Mouse (Mus musculus) MEL (cell line): Measurements from ENCODE around the gene Crip2. TPM values are rescaled to one million over a fixed set of nuclear protein-coding genes. Genes with fewer than 3 reads are reported as not detected.

Experiments used
- DNase-seq: peaks from one replicate; pipeline ENCODE4 v3.0.0; 2011; ENCODE audit warnings: low read depth, low spot score
- H3K27ac ChIP-seq: 2 replicates; pipeline ENCODE4 v1.5.1; 2012; ENCODE audit warnings: low read depth, mild to moderate bottlenecking, control low read depth, low read length, moderate library complexity; ENCODE audit not compliant: control insufficient read depth
- H3K27me3 ChIP-seq, 2 experiments: fragments of 150-350 bp in 1 of 2; sonication (generic) in 1 of 2; 2 replicates each; pipeline ENCODE4 v1.6.1; 2012; ENCODE audit warnings: low read length in 2 of 2, mild to moderate bottlenecking in 2 of 2, improper control_type of control experiment in 1 of 2, moderate library complexity in 1 of 2; ENCODE audit not compliant: insufficient read depth in 2 of 2, control insufficient read depth in 1 of 2
- H3K36me3 ChIP-seq, 2 experiments: 2 replicates each; pipeline ENCODE4 v1.6.1; 2012 to 2014; ENCODE audit warnings: low read length in 2 of 2, improper control_type of control experiment in 1 of 2, inconsistent platforms in 1 of 2, mild to moderate bottlenecking in 1 of 2; ENCODE audit not compliant: insufficient read depth in 2 of 2, control insufficient read depth in 1 of 2
- H3K4me1 ChIP-seq, 2 experiments: fragments of 150-350 bp in 1 of 2; sonication (generic) in 1 of 2; 2 replicates each; pipeline ENCODE4 v1.6.1; 2012; ENCODE audit warnings: low read length in 2 of 2, improper control_type of control experiment in 1 of 2, mild to moderate bottlenecking in 1 of 2; ENCODE audit not compliant: insufficient read depth in 2 of 2, control insufficient read depth in 1 of 2
- H3K4me3 ChIP-seq, 2 experiments: fragments of 150-350 bp in 1 of 2; sonication (generic) in 1 of 2; 2 replicates each; pipeline ENCODE4 v1.5.1; 2012; ENCODE audit warnings: low read depth in 2 of 2, low read length in 2 of 2, mild to moderate bottlenecking in 2 of 2, moderate library complexity in 2 of 2, control low read depth in 1 of 2, improper control_type of control experiment in 1 of 2; ENCODE audit not compliant: control insufficient read depth in 1 of 2, insufficient read depth in 1 of 2
- H3K79me2 ChIP-seq: 2 replicates; pipeline ENCODE4 v1.6.1; 2012; ENCODE audit warnings: mild to moderate bottlenecking, low read length, moderate library complexity; ENCODE audit not compliant: control insufficient read depth, poor library complexity, insufficient read depth
- H3K9ac ChIP-seq: 2 replicates; pipeline ENCODE4 v1.6.1; 2012; ENCODE audit warnings: low read depth, mild to moderate bottlenecking, control low read depth, low read length, moderate library complexity; ENCODE audit not compliant: control insufficient read depth, poor library complexity, severe bottlenecking
- H3K9me3 ChIP-seq: fragments of 150-350 bp; sonication (generic); replicated peaks from 2 replicates; pipeline ENCODE4 v1.6.1; 2012; ENCODE audit warnings: mild to moderate bottlenecking, low read length, improper control_type of control experiment, moderate library complexity; ENCODE audit not compliant: insufficient read depth
- CTCF ChIP-seq, 3 experiments: IDR thresholded peaks in 2 of 3; conservative IDR thresholded peaks in 1 of 3; 2 replicates each; pipeline ENCODE4 v1.5.1; 2011 to 2012; ENCODE audit warnings: low read length in 3 of 3, low read depth in 2 of 3, mild to moderate bottlenecking in 2 of 3, improper control_type of control experiment in 1 of 3, inconsistent platforms in 1 of 3, mixed read lengths in 1 of 3, moderate library complexity in 1 of 3; ENCODE audit not compliant: control insufficient read depth in 1 of 3, insufficient read depth in 1 of 3, poor library complexity in 1 of 3, severe bottlenecking in 1 of 3
- NELFE ChIP-seq: IDR thresholded peaks from 2 replicates; pipeline ENCODE4 v1.6.1; 2011; ENCODE audit warnings: low read depth, low read length, improper control_type of control experiment
- POLR2A ChIP-seq, 2 experiments: IDR thresholded peaks; 2 replicates each; pipeline ENCODE4 v1.6.1; 2011 to 2012; ENCODE audit warnings: low read length in 2 of 2, mild to moderate bottlenecking in 2 of 2, control low read depth in 1 of 2, improper control_type of control experiment in 1 of 2, low read depth in 1 of 2, moderate library complexity in 1 of 2; ENCODE audit not compliant: control insufficient read depth in 1 of 2, insufficient read depth in 1 of 2, poor library complexity in 1 of 2
- RAD21 ChIP-seq: IDR thresholded peaks from 2 replicates; pipeline ENCODE4 v1.6.1; 2011; ENCODE audit warnings: mild to moderate bottlenecking, low read depth, low read length, improper control_type of control experiment
- UBTF ChIP-seq: IDR thresholded peaks from 2 replicates; pipeline ENCODE4 v1.6.1; 2012; ENCODE audit warnings: low read depth, mild to moderate bottlenecking, inconsistent platforms, low read length, improper control_type of control experiment, moderate library complexity, borderline replicate concordance; ENCODE audit not compliant: insufficient read depth
- USF1 ChIP-seq: IDR thresholded peaks from 2 replicates; pipeline ENCODE4 v1.6.1; 2014; ENCODE audit warnings: low read depth, mild to moderate bottlenecking, inconsistent platforms, low read length, improper control_type of control experiment, moderate library complexity
- polyA plus RNA-seq, 2 experiments: library from polyadenylated mRNA; stranded (reverse) in 1 of 2; unstranded in 1 of 2; fragments of >175 nt in 1 of 2; fragments of >200 nt in 1 of 2; gene quantifications; 2 replicates each; pipeline versions ENCODE4 v1.2.1 to v1.2.4; 2012; ENCODE audit warnings: low replicate concordance in 2 of 2, low read depth in 1 of 2; ENCODE audit not compliant: insufficient read length in 2 of 2, insufficient read depth in 1 of 2, missing spikeins in 1 of 2
- total RNA-seq: library from RNA; depleted of rRNA; stranded (reverse); fragments of 300-350 nt; gene quantifications from 2 replicates; pipeline ENCODE4 v1.2.3, GENCODE M21; 2012

Gene Crip2
- total and polyA plus RNA-seq, 3 experiments, result 65.2 to 261 TPM; not detected in 1

DNA sequence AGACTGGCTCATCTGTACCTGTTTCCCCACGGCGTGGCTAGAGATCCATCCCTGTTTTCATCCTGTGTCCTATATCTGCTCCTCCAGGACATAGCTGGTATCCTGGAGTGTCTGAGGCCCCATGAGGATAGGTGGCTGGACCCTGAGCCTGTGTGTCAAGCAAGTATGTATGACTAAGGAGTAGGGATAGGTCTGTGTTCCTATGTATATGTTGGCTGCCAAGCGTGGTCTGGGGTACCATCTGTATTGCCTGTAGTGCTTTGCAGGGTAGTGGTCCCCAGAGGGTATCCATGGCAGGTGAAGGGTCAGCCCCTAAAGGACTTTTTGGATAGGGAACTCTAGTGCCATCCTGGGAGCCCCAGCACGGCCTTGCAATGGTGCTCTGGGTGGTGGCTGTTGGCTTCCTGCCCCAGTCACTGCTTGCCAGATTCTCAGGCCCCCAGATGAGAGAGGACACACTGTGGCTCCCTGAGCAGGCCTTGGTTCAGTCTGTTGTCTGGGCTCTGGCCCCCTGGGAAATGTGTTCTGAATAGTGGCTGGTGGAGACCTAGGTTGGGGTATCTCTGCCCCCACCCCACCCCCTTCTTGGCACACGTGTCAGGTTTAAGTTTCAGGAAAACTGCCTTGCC is 39.5 kb upstream of the Crip2 start:
- H3K9me3 ChIP-seq, result no peaks in the 10 kb centered on the region
- peaks cover 75% of the 10 kb centered on the region for H3K79me2 ChIP-seq
- no peak overlapping the region for H3K9ac ChIP-seq
- H3K27ac ChIP-seq, result no peak overlapping the region
- peaks cover 11 to 35% of the 10 kb centered on the region in 2 experiments; a peak in 3 of 4 replicates for H3K4me1 ChIP-seq
- peaks cover 2 to 21% of the 10 kb centered on the region in 2 experiments for H3K36me3 ChIP-seq
- DNase-seq, result peak; percentile 59
- H3K27me3 ChIP-seq, result 0 out of 4 replicates have a peak, but pooled peaks cover 0 to 1% of the 10 kb centered on the region in 2 experiments
- TF ChIP-seq POLR2A (IDR thresholded peaks at IDR 0.05; ENCODE audit: control insufficient read depth in 1 of 2, insufficient read depth in 1 of 2, low read depth in 1 of 2, low read length in 2 of 2, poor library complexity in 1 of 2), result peak in 1 of 2 experiments; percentile 43; a peak in 1 of 4 replicates
- no peak for TF ChIP-seq UBTF
- TF ChIP-seq, all 39 proteins: peak for 1
- no peak overlapping the region for H3K4me3 ChIP-seq

GRCm38 (mm10) chr12:113101251-113101960 is 38.6 kb upstream of the Crip2 start:
- no peaks in the 10 kb centered on the region for H3K9me3 ChIP-seq
- no peaks in the 10 kb centered on the region for H3K27me3 ChIP-seq
- H3K4me3 ChIP-seq, result no peak overlapping the region
- peaks cover 17 to 44% of the 10 kb centered on the region in 2 experiments for H3K4me1 ChIP-seq
- TF ChIP-seq RAD21 (no peak), NELFE (no peak)
- H3K27ac ChIP-seq, result no peak overlapping the region
- H3K9ac ChIP-seq, result no peak overlapping the region
- no peak for DNase-seq
- H3K79me2 ChIP-seq, result peaks cover 84% of the 10 kb centered on the region
- H3K36me3 ChIP-seq, result peaks cover 2 to 28% of the 10 kb centered on the region in 2 experiments

DNA sequence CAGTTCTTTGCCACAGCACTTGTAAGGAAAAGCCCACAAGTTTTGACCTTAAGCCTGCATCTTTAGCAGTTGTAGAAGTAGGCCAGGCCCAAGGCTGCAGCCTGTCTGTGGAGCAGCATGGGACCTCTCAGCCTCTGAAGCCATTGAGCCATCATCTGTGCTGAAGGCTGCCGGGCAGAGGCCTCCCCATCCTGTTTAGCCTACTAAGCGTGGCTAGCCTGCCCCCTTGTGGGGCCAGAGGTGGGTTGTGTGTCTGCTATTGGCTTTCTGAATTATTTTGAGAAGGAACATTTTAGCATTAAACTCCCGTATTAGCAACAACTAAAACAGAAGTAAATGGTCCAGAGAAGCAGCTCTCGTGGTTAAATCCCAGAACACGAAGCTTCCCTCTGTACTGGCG is 37.6 kb upstream of the Crip2 start:
- no peak overlapping the region for H3K27ac ChIP-seq

More for the DNA sequence above, 37.6 kb upstream of the Crip2 start:
- peak in 1 of 3 experiments; percentile 54; a peak in 2 of 6 replicates for TF ChIP-seq CTCF (IDR thresholded peaks at IDR 0.05 in 2 of 3, conservative IDR thresholded peaks at IDR 0.05 in 1 of 3; ENCODE audit: control insufficient read depth in 1 of 3, insufficient read depth in 1 of 3, low read depth in 2 of 3, low read length in 3 of 3, poor library complexity in 1 of 3, severe bottlenecking in 1 of 3)
- TF ChIP-seq USF1, result no peak
- H3K4me3 ChIP-seq, result no peak overlapping the region
- H3K79me2 ChIP-seq, result peaks cover 88% of the 10 kb centered on the region
- peaks cover 25 to 45% of the 10 kb centered on the region in 2 experiments for H3K4me1 ChIP-seq
- H3K36me3 ChIP-seq, result peaks cover 2 to 36% of the 10 kb centered on the region in 2 experiments
- no peaks in the 10 kb centered on the region for H3K9me3 ChIP-seq
- H3K27me3 ChIP-seq, result no peaks in the 10 kb centered on the region
- peak; percentile 79 for DNase-seq
- no peak overlapping the region for H3K9ac ChIP-seq
